Mouse (Mus musculus) kidney, embryonic 16.5 days (tissue): ENCODE data around the gene Tmem39a. TPM values are rescaled to one million over a fixed set of nuclear protein-coding genes. Genes with fewer than 3 reads are reported as not detected.

Experiments
- ATAC-seq: fragments of 200-750 bp; cut with Nextera tagmentation; 2 replicates; pipeline ENCODE4 v1.8.0; 2017; ENCODE audit warnings: moderate TSS enrichment; ENCODE audit not compliant: low FRiP score, low TSS enrichment
- H3K27ac ChIP-seq: fragments of 300-500 bp; sonication (generic); 2 replicates; pipeline ENCODE4 v1.5.1; 2014; ENCODE audit warnings: low read length
- H3K27me3 ChIP-seq: fragments of 300-500 bp; sonication (generic); 2 replicates; pipeline ENCODE4 v1.6.1; 2014; ENCODE audit warnings: low read length, control low read depth, mixed read lengths; ENCODE audit not compliant: insufficient read depth
- H3K36me3 ChIP-seq: fragments of 300-500 bp; sonication (generic); 2 replicates; pipeline ENCODE4 v1.6.1; 2014; ENCODE audit warnings: low read length, control low read depth, mixed read lengths; ENCODE audit not compliant: insufficient read depth
- H3K4me1 ChIP-seq: fragments of 300-500 bp; sonication (generic); 2 replicates; pipeline ENCODE4 v1.6.1; 2014; ENCODE audit warnings: low read length, control low read depth, mixed read lengths; ENCODE audit not compliant: insufficient read depth
- H3K4me2 ChIP-seq: fragments of 300-500 bp; sonication (generic); replicated peaks from 2 replicates; pipeline ENCODE4 v1.6.1; 2014; ENCODE audit warnings: low read depth, low read length
- H3K4me3 ChIP-seq: fragments of 300-500 bp; sonication (generic); 2 replicates; pipeline ENCODE4 v1.5.1; 2014; ENCODE audit warnings: mild to moderate bottlenecking, low read length
- H3K9ac ChIP-seq: fragments of 300-500 bp; sonication (generic); replicated peaks from 2 replicates; pipeline ENCODE4 v1.6.1; 2014; ENCODE audit warnings: low read length
- H3K9me3 ChIP-seq: fragments of 300-500 bp; sonication (generic); 2 replicates; pipeline ENCODE4 v1.6.1; 2016; ENCODE audit warnings: low read length, control low read depth
- WGBS: fragments of 180-500 bp; shearing (Covaris S2); extraction: QIAGEN DNeasy Blood & Tissue Kit; methylation state at CpG from one replicate; pipeline ENCODE4 v1.1.7; 2014; 5-methylcytosine and 5-hydroxymethylcytosine counted together
- polyA plus RNA-seq: library from polyadenylated mRNA; unstranded; fragments of >200 nt; fragmentation: Nextera tagmentation; extraction: Ambion mirVana; gene quantifications from 2 replicates; pipeline ENCODE4 v1.2.1, GENCODE M21; 2015

Gene Tmem39a
- polyA plus RNA-seq, 1 experiment from 2014 or later: 139 TPM

GRCm38 (mm10) chr16:38602989-38603804 is 44.7 kb downstream of the Tmem39a start:
- 56% methylated on average over 11 of the region's 11 CpGs for WGBS
- Histone ChIP-seq H3K27me3 (no peaks in the 10 kb centered on the region), H3K4me2 (no peak overlapping the region), H3K36me3 (peaks cover 28% of the 10 kb centered on the region), H3K4me3 (no peak overlapping the region), H3K9ac (no peak overlapping the region), H3K27ac (no peak overlapping the region), H3K9me3 (no peaks in the 10 kb centered on the region), H3K4me1 (no peaks in the 10 kb centered on the region)
- ATAC-seq: peak; percentile 49

GRCm38 (mm10) chr16:38606509-38606908 is 48.0 kb downstream of the Tmem39a start:
- Histone ChIP-seq H3K9ac (no peak overlapping the region), H3K4me1 (0 out of 2 replicates have a peak, but pooled peaks cover 3% of the 10 kb centered on the region), H3K9me3 (peaks cover 8% of the 10 kb centered on the region), H3K27me3 (no peaks in the 10 kb centered on the region), H3K36me3 (peaks cover 40% of the 10 kb centered on the region), H3K27ac (no peak overlapping the region), H3K4me3 (no peak overlapping the region), H3K4me2 (no peak overlapping the region)
- WGBS: 82% methylated on average over 7 of the region's 7 CpGs
- no peak for ATAC-seq

GRCm38 (mm10) chr16:38608687-38609086 is 50.2 kb downstream of the Tmem39a start:
- Histone ChIP-seq H3K27ac (no peak overlapping the region), H3K27me3 (no peaks in the 10 kb centered on the region), H3K9me3 (peaks cover 8% of the 10 kb centered on the region), H3K4me2 (no peak overlapping the region), H3K9ac (no peak overlapping the region), H3K4me3 (no peak overlapping the region), H3K4me1 (0 out of 2 replicates have a peak, but pooled peaks cover 3% of the 10 kb centered on the region), H3K36me3 (peaks cover 36% of the 10 kb centered on the region)
- WGBS: 85% methylated on average over 12 of the region's 12 CpGs
- ATAC-seq: no peak

GRCm38 (mm10) chr16:38609092-38609491 is 50.6 kb downstream of the Tmem39a start:
- Histone ChIP-seq H3K9ac (no peak overlapping the region), H3K27ac (no peak overlapping the region), H3K36me3 (peaks cover 36% of the 10 kb centered on the region), H3K4me2 (peak overlapping the region; percentile 40), H3K9me3 (peaks cover 8% of the 10 kb centered on the region), H3K4me3 (no peak overlapping the region), H3K4me1 (0 out of 2 replicates have a peak, but pooled peaks cover 3% of the 10 kb centered on the region), H3K27me3 (no peaks in the 10 kb centered on the region)
- ATAC-seq: no peak
- WGBS: 47% methylated on average over 18 of the region's 18 CpGs

GRCm38 (mm10) chr16:38612646-38613045 is 54.1 kb downstream of the Tmem39a start:
- H3K27ac ChIP-seq: no peak overlapping the region
- H3K27me3 ChIP-seq: no peaks in the 10 kb centered on the region
- WGBS: 38% methylated on average over 5 of the region's 5 CpGs
- H3K4me3 ChIP-seq: no peak overlapping the region
- 0 out of 2 replicates have a peak, but pooled peaks have one; percentile 35 for ATAC-seq
- H3K36me3 ChIP-seq: peaks cover 23% of the 10 kb centered on the region
- H3K9me3 ChIP-seq: peaks cover 8% of the 10 kb centered on the region
- H3K4me1 ChIP-seq: 0 out of 2 replicates have a peak, but pooled peaks cover 3% of the 10 kb centered on the region
- H3K9ac ChIP-seq: no peak overlapping the region
- no peak overlapping the region for H3K4me2 ChIP-seq

GRCm38 (mm10) chr16:38613646-38614045 is 55.1 kb downstream of the Tmem39a start:
- H3K4me1 ChIP-seq: 0 out of 2 replicates have a peak, but pooled peaks cover 3% of the 10 kb centered on the region
- 88% methylated on average over 6 of the region's 6 CpGs for WGBS
- no peak overlapping the region for H3K4me3 ChIP-seq
- H3K36me3 ChIP-seq: peaks cover 23% of the 10 kb centered on the region
- H3K27me3 ChIP-seq: no peaks in the 10 kb centered on the region
- no peak overlapping the region for H3K27ac ChIP-seq
- no peak overlapping the region for H3K4me2 ChIP-seq
- no peak for ATAC-seq
- peaks cover 8% of the 10 kb centered on the region for H3K9me3 ChIP-seq
- no peak overlapping the region for H3K9ac ChIP-seq

GRCm38 (mm10) chr16:38617977-38618376 is 59.5 kb downstream of the Tmem39a start:
- H3K4me2 ChIP-seq: no peak overlapping the region
- H3K4me3 ChIP-seq: no peak overlapping the region
- no peak overlapping the region for H3K27ac ChIP-seq
- H3K36me3 ChIP-seq: no peaks in the 10 kb centered on the region
- no peak for ATAC-seq
- H3K9ac ChIP-seq: no peak overlapping the region
- H3K9me3 ChIP-seq: no peaks in the 10 kb centered on the region
- H3K4me1 ChIP-seq: no peaks in the 10 kb centered on the region
- H3K27me3 ChIP-seq: no peaks in the 10 kb centered on the region
- 92% methylated on average over 13 of the region's 13 CpGs for WGBS

GRCm38 (mm10) chr16:38619054-38619453 is 60.6 kb downstream of the Tmem39a start:
- Histone ChIP-seq H3K9me3 (no peaks in the 10 kb centered on the region), H3K4me3 (no peak overlapping the region), H3K4me2 (no peak overlapping the region), H3K9ac (no peak overlapping the region), H3K27me3 (no peaks in the 10 kb centered on the region), H3K36me3 (no peaks in the 10 kb centered on the region), H3K4me1 (0 out of 2 replicates have a peak, but pooled peaks cover 7% of the 10 kb centered on the region), H3K27ac (no peak overlapping the region)
- WGBS: 24% methylated on average over 6 of the region's 6 CpGs
- ATAC-seq: peak; percentile 39; the same call in 1 of the 2 replicates

GRCm38 (mm10) chr16:38620696-38621450 is 62.4 kb downstream of the Tmem39a start:
- Histone ChIP-seq H3K27me3 (no peaks in the 10 kb centered on the region), H3K4me3 (no peak overlapping the region), H3K9ac (no peak overlapping the region), H3K4me1 (0 out of 2 replicates have a peak, but pooled peaks cover 7% of the 10 kb centered on the region), H3K9me3 (no peaks in the 10 kb centered on the region), H3K36me3 (no peaks in the 10 kb centered on the region), H3K27ac (no peak overlapping the region), H3K4me2 (no peak overlapping the region)
- 88% methylated on average over 16 of the region's 16 CpGs for WGBS
- no peak for ATAC-seq
